Mouse (Mus musculus): ENCODE data around the gene Med1. TPM values are rescaled to one million over a fixed set of nuclear protein-coding genes. Genes with fewer than 3 reads are reported as not detected.

The Med1 gene
- polyA plus RNA-seq, 1 experiment from 2014 or later = 74.3 TPM

DNA sequence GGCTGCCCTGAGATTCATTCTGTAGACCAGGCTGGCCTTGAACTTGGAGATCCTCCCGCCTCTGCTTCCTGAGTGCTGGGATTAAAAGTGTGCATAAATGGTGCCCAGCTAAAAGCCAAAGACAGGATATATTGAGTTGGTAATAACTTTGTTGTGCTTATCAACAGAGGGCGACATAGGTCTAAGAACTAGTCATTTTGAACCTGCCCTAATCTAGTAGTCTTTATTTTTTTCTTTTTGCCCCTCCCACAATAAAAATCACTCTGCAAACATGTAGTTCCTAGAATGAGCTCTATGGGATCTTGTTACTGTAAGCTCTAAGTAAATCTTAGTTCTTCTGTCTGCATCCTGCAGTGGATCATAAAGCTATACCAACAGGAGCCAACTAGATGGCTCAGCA, 50.5 kb downstream of the Med1 start:
- 95% methylated on average over 2 of the region's 2 CpGs for WGBS
- H3K36me3 ChIP-seq = no peaks in the 10 kb centered on the region

GRCm38 (mm10) chr11:98138894-98139293, 54.2 kb downstream of the Med1 start:
- no peaks in the 10 kb centered on the region for H3K4me1 ChIP-seq
- H3K9me3 ChIP-seq (replicated peaks) = no peaks in the 10 kb centered on the region
- H3K27me3 ChIP-seq = no peaks in the 10 kb centered on the region
- no peaks in the 10 kb centered on the region for H3K36me3 ChIP-seq
- H3K4me3 ChIP-seq = no peak overlapping the region
- H3K9ac ChIP-seq = no peak overlapping the region
- no peak for ATAC-seq (ENCODE audit: low FRiP score)
- 87% methylated on average over 7 of the region's 7 CpGs for WGBS
- H3K27ac ChIP-seq = no peak overlapping the region
- H3K4me2 ChIP-seq (replicated peaks) = no peak overlapping the region

More for the DNA sequence above, 50.5 kb downstream of the Med1 start:
- no peak overlapping the region for H3K4me2 ChIP-seq (replicated peaks)
- H3K4me3 ChIP-seq = no peak overlapping the region
- peaks cover 10% of the 10 kb centered on the region for H3K4me1 ChIP-seq
- H3K9ac ChIP-seq = no peak overlapping the region
- H3K9me3 ChIP-seq (replicated peaks) = no peaks in the 10 kb centered on the region
- no peaks in the 10 kb centered on the region for H3K27me3 ChIP-seq
- no peak for ATAC-seq (ENCODE audit: low FRiP score)
- no peak overlapping the region for H3K27ac ChIP-seq

DNA sequence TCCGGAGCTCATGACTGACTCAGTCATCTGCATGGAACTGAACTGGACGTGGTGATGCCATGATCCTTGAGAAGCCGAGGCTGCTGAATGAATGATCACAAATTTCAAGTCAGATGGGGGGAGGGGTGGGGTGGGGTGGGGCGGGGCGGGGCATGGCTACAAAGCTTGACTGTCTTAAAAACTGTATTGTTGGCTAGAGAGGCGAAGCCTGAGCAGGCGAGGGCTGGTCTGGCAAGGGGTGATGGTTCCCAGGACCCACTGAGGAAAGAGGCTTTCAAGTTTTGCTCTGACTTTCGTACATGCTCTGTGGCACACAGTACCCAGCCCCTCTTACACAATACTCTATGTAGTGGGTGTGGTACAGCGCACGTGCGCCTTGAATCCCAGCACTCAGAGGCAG, 55.3 kb downstream of the Med1 start:
- no peak overlapping the region for H3K4me3 ChIP-seq
- H3K9me3 ChIP-seq (replicated peaks) = no peaks in the 10 kb centered on the region
- H3K27ac ChIP-seq = no peak overlapping the region
- WGBS = 90% methylated on average over 11 of the region's 11 CpGs
- no peak overlapping the region for H3K9ac ChIP-seq
- H3K4me2 ChIP-seq (replicated peaks) = no peak overlapping the region
- H3K36me3 ChIP-seq = no peaks in the 10 kb centered on the region
- no peaks in the 10 kb centered on the region for H3K27me3 ChIP-seq
- no peaks in the 10 kb centered on the region for H3K4me1 ChIP-seq
- ATAC-seq (ENCODE audit: low FRiP score) = no peak

DNA sequence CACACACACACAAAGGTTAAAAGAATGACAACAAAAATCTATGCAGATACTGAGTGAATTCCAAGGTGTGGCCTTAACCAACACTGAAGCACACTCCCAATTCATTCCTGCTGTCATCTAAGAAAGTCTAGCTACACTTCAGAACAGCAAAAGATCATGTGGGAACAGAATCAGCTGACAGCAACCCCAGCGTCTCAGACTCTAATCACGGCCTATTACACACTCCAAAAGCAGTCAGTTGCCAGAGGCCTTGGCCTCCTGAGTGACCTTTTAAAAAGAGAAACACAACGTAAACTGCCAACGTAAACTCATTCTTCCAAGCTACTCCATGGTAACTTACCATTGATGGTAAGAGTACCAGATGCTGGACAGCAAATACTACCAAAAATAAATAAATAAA, 58.1 kb downstream of the Med1 start:
- WGBS = 74% methylated on average over 4 of the region's 4 CpGs
- no peaks in the 10 kb centered on the region for H3K4me1 ChIP-seq
- H3K27ac ChIP-seq = no peak overlapping the region
- no peak overlapping the region for H3K9ac ChIP-seq
- no peak for ATAC-seq (ENCODE audit: low FRiP score)
- H3K4me3 ChIP-seq = no peak overlapping the region
- H3K36me3 ChIP-seq = no peaks in the 10 kb centered on the region
- no peaks in the 10 kb centered on the region for H3K27me3 ChIP-seq
- no peaks in the 10 kb centered on the region for H3K9me3 ChIP-seq (replicated peaks)
- no peak overlapping the region for H3K4me2 ChIP-seq (replicated peaks)

- H3K4me1 ChIP-seq = no peaks in the 10 kb centered on the region
- no peak overlapping the region for H3K4me3 ChIP-seq
- no peak for ATAC-seq (ENCODE audit: low FRiP score)
- no peaks in the 10 kb centered on the region for H3K27me3 ChIP-seq
- H3K9ac ChIP-seq = no peak overlapping the region
- 91% methylated on average over 5 of the region's 5 CpGs for WGBS
- H3K36me3 ChIP-seq = peaks cover 30% of the 10 kb centered on the region
- no peaks in the 10 kb centered on the region for H3K9me3 ChIP-seq (replicated peaks)
- H3K27ac ChIP-seq = no peak overlapping the region
- H3K4me2 ChIP-seq (replicated peaks) = no peak overlapping the region
Observed at GRCm38 (mm10) chr11:98123424-98123823, 69.7 kb downstream of the Med1 start.

- H3K27ac ChIP-seq = no peak overlapping the region
Observed at GRCm38 (mm10) chr11:98114363-98114762, 78.7 kb downstream of the Med1 start.

DNA sequence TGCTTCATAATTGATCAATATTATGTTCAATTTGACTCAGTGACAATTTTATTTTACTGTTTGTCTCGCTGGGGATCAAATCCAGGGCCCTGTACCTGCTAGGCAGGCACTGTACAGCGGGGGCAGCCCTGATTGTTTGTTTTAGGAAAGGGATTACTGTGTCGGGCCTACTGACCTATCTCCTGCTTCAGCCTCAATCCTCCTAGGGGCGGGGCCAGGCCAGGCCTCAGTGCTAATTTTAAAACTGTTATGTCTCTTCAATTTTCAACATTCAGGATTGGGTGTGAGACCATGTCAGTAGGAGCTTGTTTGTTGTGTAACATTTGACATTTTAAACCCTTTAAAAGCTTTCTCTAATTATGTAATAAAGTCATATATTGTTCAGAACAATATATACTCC, 79.6 kb downstream of the Med1 start:
- no peak for ATAC-seq (ENCODE audit: low FRiP score)
- H3K36me3 ChIP-seq = peaks cover 54% of the 10 kb centered on the region
- no peaks in the 10 kb centered on the region for H3K9me3 ChIP-seq (replicated peaks)
- no peaks in the 10 kb centered on the region for H3K4me1 ChIP-seq
- no peak overlapping the region for H3K27ac ChIP-seq
- WGBS = 70% methylated on average over 4 of the region's 4 CpGs
- H3K4me3 ChIP-seq = no peak overlapping the region
- H3K4me2 ChIP-seq (replicated peaks) = no peak overlapping the region
- H3K27me3 ChIP-seq = no peaks in the 10 kb centered on the region
- H3K9ac ChIP-seq = no peak overlapping the region

More at GRCm38 (mm10) chr11:98114363-98114762, 78.7 kb downstream of the Med1 start:
- no peaks in the 10 kb centered on the region for H3K4me1 ChIP-seq
- peaks cover 50% of the 10 kb centered on the region for H3K36me3 ChIP-seq
- H3K4me3 ChIP-seq = no peak overlapping the region
- no peaks in the 10 kb centered on the region for H3K27me3 ChIP-seq
- H3K9me3 ChIP-seq (replicated peaks) = no peaks in the 10 kb centered on the region
- no peak overlapping the region for H3K9ac ChIP-seq
- 90% methylated on average over 1 of the region's 1 CpGs for WGBS
- ATAC-seq (ENCODE audit: low FRiP score) = no peak
- H3K4me2 ChIP-seq (replicated peaks) = no peak overlapping the region

- Histone ChIP-seq H3K27ac (no peak overlapping the region), H3K27me3 (no peaks in the 10 kb centered on the region), H3K9me3 (replicated peaks) (no peaks in the 10 kb centered on the region), H3K4me2 (replicated peaks) (no peak overlapping the region), H3K9ac (no peak overlapping the region), H3K4me3 (no peak overlapping the region), H3K36me3 (peaks cover 66% of the 10 kb centered on the region), H3K4me1 (no peaks in the 10 kb centered on the region)
- 96% methylated on average over 5 of the region's 5 CpGs for WGBS
- ATAC-seq (ENCODE audit: low FRiP score) = no peak
Observed at GRCm38 (mm10) chr11:98109706-98110105, 83.4 kb downstream of the Med1 start.

Small RNA genes within 50 kb of the gene (microRNA-seq; reads per million reads assigned to microRNA genes)
- not detected for gene Gm27399

Other genes starting within 250 kb of the Med1 start
- gene Plxdc1, start 206.8 kb downstream of the Med1 start, polyA plus RNA-seq (2016; fragmentation: Nextera tagmentation; extraction: Ambion mirVana) = 0.13 and 0.26 TPM in 2 replicates
- 5.7 and 7.0 TPM in 2 replicates for gene Arl5c, start 197.1 kb downstream of the Med1 start, polyA plus RNA-seq (2016; fragmentation: Nextera tagmentation; extraction: Ambion mirVana)
- 39.6 and 43.5 TPM in 2 replicates for gene Cacnb1, start 170.3 kb downstream of the Med1 start, polyA plus RNA-seq (2016; fragmentation: Nextera tagmentation; extraction: Ambion mirVana)
- gene Rpl19, start 166.6 kb downstream of the Med1 start, polyA plus RNA-seq (2016; fragmentation: Nextera tagmentation; extraction: Ambion mirVana) = 675 and 726 TPM in 2 replicates
- 2.1 and 2.2 TPM in 2 replicates for gene Stac2, start 139.8 kb downstream of the Med1 start, polyA plus RNA-seq (2016; fragmentation: Nextera tagmentation; extraction: Ambion mirVana)
- 31.1 and 36.8 TPM in 2 replicates for gene Fbxl20, start 42.9 kb downstream of the Med1 start, polyA plus RNA-seq (2016; fragmentation: Nextera tagmentation; extraction: Ambion mirVana)
- gene Cdk12, start 9.8 kb upstream of the Med1 start, polyA plus RNA-seq (2016; fragmentation: Nextera tagmentation; extraction: Ambion mirVana) = 14.6 and 15.1 TPM in 2 replicates
- gene Neurod2, start 136.4 kb upstream of the Med1 start, polyA plus RNA-seq (2016; fragmentation: Nextera tagmentation; extraction: Ambion mirVana) = 7.2 and 10.2 TPM in 2 replicates
- 0.37 and 0.52 TPM in 2 replicates for gene Ppp1r1b, start 155.1 kb upstream of the Med1 start, polyA plus RNA-seq (2016; fragmentation: Nextera tagmentation; extraction: Ambion mirVana)
- gene Stard3, start 165.1 kb upstream of the Med1 start, polyA plus RNA-seq (2016; fragmentation: Nextera tagmentation; extraction: Ambion mirVana) = 49.0 and 50.0 TPM in 2 replicates
- 0.31 and 1.7 TPM in 2 replicates for gene Tcap, start 190.5 kb upstream of the Med1 start, polyA plus RNA-seq (2016; fragmentation: Nextera tagmentation; extraction: Ambion mirVana)
- gene Pnmt, start 193.2 kb upstream of the Med1 start, polyA plus RNA-seq (2016; fragmentation: Nextera tagmentation; extraction: Ambion mirVana) = 1.0 and 1.1 TPM in 2 replicates
- gene Pgap3, start 207.2 kb upstream of the Med1 start, polyA plus RNA-seq (2016; fragmentation: Nextera tagmentation; extraction: Ambion mirVana) = 9.1 and 10.2 TPM in 2 replicates
- 25.9 and 26.9 TPM in 2 replicates for gene Erbb2, start 219.2 kb upstream of the Med1 start, polyA plus RNA-seq (2016; fragmentation: Nextera tagmentation; extraction: Ambion mirVana)
- gene Mien1, start 245.7 kb upstream of the Med1 start, polyA plus RNA-seq (2016; fragmentation: Nextera tagmentation; extraction: Ambion mirVana) = 158 and 159 TPM in 2 replicates

All from hindbrain, embryonic 12.5 days (tissue).